Mouse (Mus musculus) brown adipose tissue, adult 24 weeks (tissue): ENCODE measurements around the gene Crip2. TPM values are rescaled to one million over a fixed set of nuclear protein-coding genes. Genes with fewer than 3 reads are reported as not detected.

Experiments
- H3K27ac ChIP-seq: fragments of 200-500 bp; replicated peaks from 2 replicates; pipeline ENCODE4 v1.5.1; 2012; ENCODE audit warnings: low read depth, mild to moderate bottlenecking, low read length
- H3K4me1 ChIP-seq: fragments of 200-500 bp; 2 replicates; pipeline ENCODE4 v1.6.1; 2012; ENCODE audit warnings: low read length, mixed read lengths; ENCODE audit not compliant: control insufficient read depth, insufficient read depth, insufficient read length
- H3K4me3 ChIP-seq: fragments of 200-500 bp; 2 replicates; pipeline ENCODE4 v1.5.1; 2012; ENCODE audit warnings: low read depth, mild to moderate bottlenecking, low read length, moderate library complexity; ENCODE audit not compliant: insufficient read depth
- polyA plus RNA-seq: library from polyadenylated mRNA; stranded (reverse); fragments of >200 nt; gene quantifications from 2 replicates; pipeline ENCODE4 v1.2.4, GENCODE M21; 2012; ENCODE audit not compliant: missing spikeins, insufficient read depth, insufficient read length

Crip2 gene
- 29.0 and 29.8 TPM in 2 replicates for polyA plus RNA-seq

DNA sequence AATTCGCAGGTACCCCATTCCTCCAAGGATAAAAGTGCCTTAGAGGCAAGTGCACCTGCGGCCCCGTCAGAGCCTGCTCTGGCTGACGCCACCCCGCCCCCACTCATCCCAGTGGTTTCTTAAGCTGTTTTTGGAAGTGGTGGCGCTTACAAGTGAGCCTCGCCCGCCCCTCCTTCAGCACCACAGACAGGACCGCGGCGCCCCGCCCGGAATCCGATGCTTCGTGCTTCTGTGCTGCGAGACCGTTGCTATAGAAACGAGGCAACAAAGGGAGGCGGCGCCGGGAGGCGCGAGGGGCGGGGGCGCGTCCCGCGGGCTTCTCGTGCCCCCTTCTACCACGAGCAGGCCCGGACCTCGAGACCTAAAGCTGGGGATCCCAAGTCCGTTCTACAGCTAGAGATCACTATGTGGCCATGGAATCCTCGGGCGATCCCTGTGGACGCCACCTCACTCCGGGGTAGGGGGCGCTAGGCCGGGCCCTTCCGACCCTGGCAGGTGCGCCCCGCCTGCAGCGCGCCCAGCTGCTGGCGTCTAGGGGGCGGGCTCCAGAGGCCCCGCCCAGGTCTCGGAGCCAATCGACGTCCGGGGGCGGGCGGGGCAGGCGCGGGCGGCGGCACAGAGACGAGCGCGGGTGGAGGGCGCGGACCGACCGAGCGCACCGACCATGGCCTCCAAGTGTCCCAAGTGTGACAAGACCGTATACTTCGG lies at the start of gene Crip2:
Gene Crip2 (plus strand): TSS at position 329 of the 708 bp plus-strand sequence.
- Histone ChIP-seq H3K4me3 (peak within 1 kb of the TSS; percentile 95), H3K27ac (peak within 1 kb of the TSS; percentile 95), H3K4me1 (peaks cover 12% of the 10 kb centered on the region; the same call in 1 of the 2 replicates)

DNA sequence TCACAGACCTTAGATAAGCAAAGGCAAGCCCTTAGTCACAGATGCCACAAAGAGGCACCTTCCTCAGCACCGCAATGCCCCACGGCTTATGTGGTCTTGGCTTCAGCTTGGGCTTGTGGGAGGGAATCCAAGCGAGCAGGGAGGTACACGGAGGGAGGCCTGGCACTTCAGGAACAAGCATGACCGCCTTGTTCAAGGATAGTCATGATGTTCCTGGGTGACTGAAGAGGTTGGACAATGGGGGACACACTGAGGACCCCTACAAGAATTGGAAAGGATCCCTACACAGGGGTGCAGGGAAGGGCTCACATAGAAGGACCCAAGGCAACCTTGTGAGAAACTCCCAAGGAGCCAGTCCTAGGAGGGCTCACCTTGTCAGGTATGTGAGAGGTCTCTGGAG lies 43.0 kb upstream of the Crip2 start:
- H3K27ac ChIP-seq, result no peak overlapping the region
- peaks cover 22% of the 10 kb centered on the region for H3K4me1 ChIP-seq
- no peak overlapping the region for H3K4me3 ChIP-seq

DNA sequence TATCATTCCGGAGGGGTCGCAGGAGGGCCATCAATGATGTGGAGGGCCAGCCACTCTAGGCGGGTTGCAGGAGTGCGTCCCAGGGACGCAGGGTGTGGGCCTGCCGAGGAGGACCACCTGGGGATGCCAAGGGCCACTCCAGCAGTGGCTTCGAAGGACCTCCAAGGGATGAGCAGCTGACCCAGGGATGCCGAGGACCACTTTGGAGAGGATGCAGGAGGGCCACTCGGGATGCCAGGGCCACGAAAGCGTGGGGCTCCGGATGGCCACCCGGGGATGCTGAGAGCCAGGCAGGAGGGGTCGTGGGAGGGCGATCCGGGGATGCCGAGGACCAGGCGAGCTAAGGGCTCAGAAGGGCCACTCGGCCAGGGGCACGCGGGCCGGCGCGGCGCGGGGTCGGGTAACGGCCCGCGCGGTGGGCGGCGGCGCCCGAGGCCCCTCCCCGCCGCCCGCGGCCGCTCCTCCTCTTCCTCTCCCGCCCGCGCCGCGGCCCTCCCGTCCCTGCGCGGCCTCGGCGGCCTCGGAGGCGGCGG lies 42.2 kb upstream of the Crip2 start, which contains the start of gene Mta1:
Gene Mta1 (plus strand): TSS at position 530 of the 533 bp plus-strand sequence.
- Histone ChIP-seq H3K27ac (peak within 1 kb of the TSS; percentile 5; the same call in 1 of the 2 replicates), H3K4me1 (peaks cover 22% of the 10 kb centered on the region), H3K4me3 (peak within 1 kb of the TSS; percentile 96)

GRCm38 (mm10) chr12:113098530-113099151 lies 41.4 kb upstream of the Crip2 start:
- no peak overlapping the region for H3K27ac ChIP-seq
- H3K4me1 ChIP-seq, result peaks cover 22% of the 10 kb centered on the region

GRCm38 (mm10) chr12:113099470-113100237 lies 40.4 kb upstream of the Crip2 start:
- H3K27ac ChIP-seq, result no peak overlapping the region
- H3K4me3 ChIP-seq, result peak overlapping the region; percentile 96
- peaks cover 24% of the 10 kb centered on the region for H3K4me1 ChIP-seq

More at GRCm38 (mm10) chr12:113098530-113099151, 41.4 kb upstream of the Crip2 start:
- peak overlapping the region; percentile 96 for H3K4me3 ChIP-seq

DNA sequence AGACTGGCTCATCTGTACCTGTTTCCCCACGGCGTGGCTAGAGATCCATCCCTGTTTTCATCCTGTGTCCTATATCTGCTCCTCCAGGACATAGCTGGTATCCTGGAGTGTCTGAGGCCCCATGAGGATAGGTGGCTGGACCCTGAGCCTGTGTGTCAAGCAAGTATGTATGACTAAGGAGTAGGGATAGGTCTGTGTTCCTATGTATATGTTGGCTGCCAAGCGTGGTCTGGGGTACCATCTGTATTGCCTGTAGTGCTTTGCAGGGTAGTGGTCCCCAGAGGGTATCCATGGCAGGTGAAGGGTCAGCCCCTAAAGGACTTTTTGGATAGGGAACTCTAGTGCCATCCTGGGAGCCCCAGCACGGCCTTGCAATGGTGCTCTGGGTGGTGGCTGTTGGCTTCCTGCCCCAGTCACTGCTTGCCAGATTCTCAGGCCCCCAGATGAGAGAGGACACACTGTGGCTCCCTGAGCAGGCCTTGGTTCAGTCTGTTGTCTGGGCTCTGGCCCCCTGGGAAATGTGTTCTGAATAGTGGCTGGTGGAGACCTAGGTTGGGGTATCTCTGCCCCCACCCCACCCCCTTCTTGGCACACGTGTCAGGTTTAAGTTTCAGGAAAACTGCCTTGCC lies 39.5 kb upstream of the Crip2 start:
- Histone ChIP-seq H3K27ac (no peak overlapping the region), H3K4me1 (peaks cover 24% of the 10 kb centered on the region), H3K4me3 (no peak overlapping the region)

DNA sequence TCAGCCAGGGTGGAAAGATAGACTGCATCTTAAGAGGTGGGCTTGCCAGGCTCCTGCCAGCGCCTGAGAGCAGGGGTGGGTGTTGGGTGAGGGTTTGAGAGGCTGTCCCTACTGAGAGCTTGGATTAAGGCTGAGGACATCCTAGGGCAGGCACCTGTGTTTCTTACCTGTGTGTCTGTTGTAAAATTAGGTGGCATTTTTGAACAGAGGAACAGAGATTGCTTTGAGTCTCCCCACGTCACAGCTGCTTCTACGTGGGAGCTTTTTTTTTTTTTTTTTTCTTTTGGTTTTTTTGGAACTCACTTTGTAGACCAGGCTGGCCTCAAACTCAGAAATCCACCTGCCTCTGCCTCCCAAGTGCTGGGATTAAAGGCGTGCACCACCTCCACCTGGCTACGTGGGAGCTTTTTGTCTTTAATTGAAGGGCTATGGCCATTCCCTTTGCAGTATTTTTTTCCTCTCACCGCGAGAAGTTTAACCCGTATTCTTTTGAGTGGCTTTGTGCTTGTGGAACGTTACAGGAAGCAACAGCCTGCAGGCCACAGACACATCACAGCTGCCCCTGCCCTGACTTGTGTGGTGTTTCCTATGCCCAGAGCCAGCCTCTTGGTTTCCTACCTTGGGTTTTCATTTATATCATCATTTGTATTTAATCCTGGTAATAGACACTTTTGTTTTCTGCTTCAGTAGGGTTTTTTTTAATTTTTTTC lies 38.6 kb upstream of the Crip2 start:
- Histone ChIP-seq H3K27ac (no peak overlapping the region), H3K4me3 (no peak overlapping the region), H3K4me1 (peaks cover 24% of the 10 kb centered on the region)

- Histone ChIP-seq H3K4me3 (no peak overlapping the region), H3K27ac (no peak overlapping the region), H3K4me1 (peaks cover 33% of the 10 kb centered on the region)
Observed at GRCm38 (mm10) chr12:113102461-113102860, 37.6 kb upstream of the Crip2 start.

GRCm38 (mm10) chr12:113103846-113104451 lies 36.1 kb upstream of the Crip2 start:
- no peak overlapping the region for H3K27ac ChIP-seq
- H3K4me3 ChIP-seq, result no peak overlapping the region
- peaks cover 29% of the 10 kb centered on the region for H3K4me1 ChIP-seq

GRCm38 (mm10) chr12:113106386-113106785 lies 33.6 kb upstream of the Crip2 start:
- peaks cover 12% of the 10 kb centered on the region; the same call in 1 of the 2 replicates for H3K4me1 ChIP-seq
- no peak overlapping the region for H3K27ac ChIP-seq
- no peak overlapping the region for H3K4me3 ChIP-seq

- H3K4me3 ChIP-seq, result no peak overlapping the region
- no peak overlapping the region for H3K27ac ChIP-seq
Observed at GRCm38 (mm10) chr12:113107431-113108124, 32.5 kb upstream of the Crip2 start.

DNA sequence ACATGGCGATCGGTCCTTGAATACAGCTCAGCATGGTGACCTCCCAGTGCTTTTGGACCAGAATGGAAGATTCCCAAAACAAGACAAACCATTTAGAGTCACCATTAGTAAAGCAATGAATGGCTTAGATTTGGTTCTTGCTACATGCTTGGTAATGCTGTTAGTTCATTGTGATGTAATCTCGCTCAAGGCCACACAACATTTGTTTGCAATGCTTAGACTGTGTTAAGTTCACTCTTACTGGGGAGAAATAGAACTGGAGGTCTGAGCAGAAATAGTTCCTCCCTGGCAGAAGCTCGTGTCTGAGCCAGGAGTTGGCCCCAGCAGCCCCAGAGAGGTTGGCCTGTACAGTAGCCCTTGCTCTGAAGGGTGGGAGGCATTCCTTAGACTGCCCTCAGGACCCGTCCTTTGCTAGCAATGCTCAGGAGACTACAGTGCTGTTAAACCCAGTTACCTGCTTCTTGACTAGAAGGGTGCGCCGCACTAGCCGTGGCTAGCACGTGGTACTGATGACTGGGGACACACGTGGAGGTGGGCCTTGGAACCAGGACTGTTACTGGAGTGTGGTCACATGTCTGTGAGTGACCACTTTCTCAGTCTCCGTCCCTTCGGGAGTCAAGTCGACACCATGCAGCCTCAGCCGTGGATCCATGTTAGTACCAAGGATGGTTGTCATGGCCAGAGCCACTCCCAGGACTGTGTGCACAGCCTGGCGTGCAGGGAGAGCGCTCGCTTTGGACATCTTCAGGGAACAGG lies 31.3 kb upstream of the Crip2 start:
- Histone ChIP-seq H3K27ac (no peak overlapping the region), H3K4me1 (peaks cover 12% of the 10 kb centered on the region; the same call in 1 of the 2 replicates), H3K4me3 (no peak overlapping the region)

More at GRCm38 (mm10) chr12:113107431-113108124, 32.5 kb upstream of the Crip2 start:
- peaks cover 12% of the 10 kb centered on the region; the same call in 1 of the 2 replicates for H3K4me1 ChIP-seq

GRCm38 (mm10) chr12:113109801-113110200 lies 30.2 kb upstream of the Crip2 start:
- 0 out of 2 replicates have a peak, but pooled peaks cover 10% of the 10 kb centered on the region for H3K4me1 ChIP-seq
- H3K27ac ChIP-seq, result no peak overlapping the region
- no peak overlapping the region for H3K4me3 ChIP-seq
